Mouse (Mus musculus) liver (tissue): Measurements from ENCODE around the gene Keap1.
"Not testable (repeated sequence)": the region's sequence is repeated elsewhere in the genome, so short reads cannot be mapped to it uniquely, and the experiment has no call there.

Source experiments
- DNase-seq: peaks from one replicate; pipeline ENCODE4 v3.0.0-alpha.2; 2020; ENCODE audit warnings: mixed read lengths

Gene Keap1

GRCm38 (mm10) chr9:21238733-21239464 lies at the start of gene Keap1:
Keap1 (minus strand) TSS chr9:21239361.
- peak; percentile 90 for DNase-seq

- DNase-seq = peak; percentile 53
Observed at GRCm38 (mm10) chr9:21288404-21289336, 49.5 kb upstream of the Keap1 start.

GRCm38 (mm10) chr9:21287571-21288402 lies 48.6 kb upstream of the Keap1 start, which contains the start of gene Kri1:
Kri1 (minus strand) TSS chr9:21287969.
- peak; percentile 100 for DNase-seq

GRCm38 (mm10) chr9:21286753-21287152 lies 47.6 kb upstream of the Keap1 start:
- DNase-seq = no peak

- DNase-seq = peak; percentile 27
Observed at GRCm38 (mm10) chr9:21283994-21284393, 44.8 kb upstream of the Keap1 start.

GRCm38 (mm10) chr9:21283591-21283990 lies 44.4 kb upstream of the Keap1 start:
- no peak for DNase-seq

- DNase-seq = no peak
Observed at GRCm38 (mm10) chr9:21277776-21278175, 38.6 kb upstream of the Keap1 start.

GRCm38 (mm10) chr9:21276307-21276706 lies 37.1 kb upstream of the Keap1 start:
- DNase-seq = no peak

- no peak for DNase-seq
Observed at GRCm38 (mm10) chr9:21275727-21276126, 36.6 kb upstream of the Keap1 start.

- DNase-seq = peak; percentile 38
Observed at GRCm38 (mm10) chr9:21275013-21275710, 36.0 kb upstream of the Keap1 start.

GRCm38 (mm10) chr9:21274336-21274735 lies 35.2 kb upstream of the Keap1 start:
- no peak for DNase-seq

GRCm38 (mm10) chr9:21273520-21274228 lies 34.5 kb upstream of the Keap1 start:
- DNase-seq = no peak

GRCm38 (mm10) chr9:21273094-21273493 lies 33.9 kb upstream of the Keap1 start:
- no peak for DNase-seq

GRCm38 (mm10) chr9:21272391-21272790 lies 33.2 kb upstream of the Keap1 start:
- no peak for DNase-seq

GRCm38 (mm10) chr9:21269590-21269989 lies 30.4 kb upstream of the Keap1 start:
- not testable (repeated sequence) for DNase-seq

GRCm38 (mm10) chr9:21268305-21268704 lies 29.1 kb upstream of the Keap1 start:
- DNase-seq = no peak

- no peak for DNase-seq
Observed at GRCm38 (mm10) chr9:21266889-21267288, 27.7 kb upstream of the Keap1 start.

- DNase-seq = peak; percentile 72
Observed at GRCm38 (mm10) chr9:21265611-21266010, 26.4 kb upstream of the Keap1 start.

- peak; percentile 100 for DNase-seq
Observed at GRCm38 (mm10) chr9:21265000-21265561, 25.9 kb upstream of the Keap1 start, which contains the start of gene Atg4d. Atg4d (plus strand) TSS chr9:21265293.

GRCm38 (mm10) chr9:21264272-21264999 lies 25.3 kb upstream of the Keap1 start:
- peak; percentile 70 for DNase-seq
